Mouse (Mus musculus) MEL (cell line): ENCODE measurements around the gene Smarcd2. TPM values are rescaled to one million over a fixed set of nuclear protein-coding genes. Genes with fewer than 3 reads are reported as not detected.

ENCODE experiments used
- DNase-seq: peaks from one replicate; pipeline ENCODE4 v3.0.0; 2011; ENCODE audit warnings: low read depth, low spot score
- H3K27ac ChIP-seq: 2 replicates; pipeline ENCODE4 v1.5.1; 2012; ENCODE audit warnings: low read depth, mild to moderate bottlenecking, control low read depth, low read length, moderate library complexity; ENCODE audit not compliant: control insufficient read depth
- H3K27me3 ChIP-seq, 2 experiments: fragments of 150-350 bp in 1 of 2; sonication (generic) in 1 of 2; 2 replicates each; pipeline ENCODE4 v1.6.1; 2012; ENCODE audit warnings: low read length in 2 of 2, mild to moderate bottlenecking in 2 of 2, improper control_type of control experiment in 1 of 2, moderate library complexity in 1 of 2; ENCODE audit not compliant: insufficient read depth in 2 of 2, control insufficient read depth in 1 of 2
- H3K36me3 ChIP-seq, 2 experiments: 2 replicates each; pipeline ENCODE4 v1.6.1; 2012 to 2014; ENCODE audit warnings: low read length in 2 of 2, improper control_type of control experiment in 1 of 2, inconsistent platforms in 1 of 2, mild to moderate bottlenecking in 1 of 2; ENCODE audit not compliant: insufficient read depth in 2 of 2, control insufficient read depth in 1 of 2
- H3K4me1 ChIP-seq, 2 experiments: fragments of 150-350 bp in 1 of 2; sonication (generic) in 1 of 2; 2 replicates each; pipeline ENCODE4 v1.6.1; 2012; ENCODE audit warnings: low read length in 2 of 2, improper control_type of control experiment in 1 of 2, mild to moderate bottlenecking in 1 of 2; ENCODE audit not compliant: insufficient read depth in 2 of 2, control insufficient read depth in 1 of 2
- H3K4me3 ChIP-seq, 2 experiments: fragments of 150-350 bp in 1 of 2; sonication (generic) in 1 of 2; 2 replicates each; pipeline ENCODE4 v1.5.1; 2012; ENCODE audit warnings: low read depth in 2 of 2, low read length in 2 of 2, mild to moderate bottlenecking in 2 of 2, moderate library complexity in 2 of 2, control low read depth in 1 of 2, improper control_type of control experiment in 1 of 2; ENCODE audit not compliant: control insufficient read depth in 1 of 2, insufficient read depth in 1 of 2
- H3K79me2 ChIP-seq: 2 replicates; pipeline ENCODE4 v1.6.1; 2012; ENCODE audit warnings: mild to moderate bottlenecking, low read length, moderate library complexity; ENCODE audit not compliant: control insufficient read depth, poor library complexity, insufficient read depth
- H3K9ac ChIP-seq: 2 replicates; pipeline ENCODE4 v1.6.1; 2012; ENCODE audit warnings: low read depth, mild to moderate bottlenecking, control low read depth, low read length, moderate library complexity; ENCODE audit not compliant: control insufficient read depth, poor library complexity, severe bottlenecking
- H3K9me3 ChIP-seq: fragments of 150-350 bp; sonication (generic); replicated peaks from 2 replicates; pipeline ENCODE4 v1.6.1; 2012; ENCODE audit warnings: mild to moderate bottlenecking, low read length, improper control_type of control experiment, moderate library complexity; ENCODE audit not compliant: insufficient read depth
- BHLHE40 ChIP-seq: IDR thresholded peaks from 2 replicates; pipeline ENCODE4 v1.6.1; 2012; ENCODE audit warnings: low read depth, mild to moderate bottlenecking, inconsistent platforms, low read length, improper control_type of control experiment, borderline replicate concordance
- CHD1 ChIP-seq: IDR thresholded peaks from 2 replicates; pipeline ENCODE4 v1.6.1; 2012; ENCODE audit warnings: low read depth, mild to moderate bottlenecking, inconsistent platforms, low read length, improper control_type of control experiment
- CHD2 ChIP-seq: IDR thresholded peaks from 2 replicates; pipeline ENCODE4 v1.6.1; 2011; ENCODE audit warnings: low read length, improper control_type of control experiment
- E2F4 ChIP-seq: IDR thresholded peaks from 2 replicates; pipeline ENCODE4 v1.6.1; 2011; ENCODE audit warnings: low read depth, low read length, improper control_type of control experiment, borderline replicate concordance
- ETS1 ChIP-seq: IDR thresholded peaks from 2 replicates; pipeline ENCODE4 v1.6.1; 2012; ENCODE audit warnings: low read depth, mild to moderate bottlenecking, inconsistent platforms, low read length, improper control_type of control experiment, moderate library complexity
- MAFK ChIP-seq: IDR thresholded peaks from 2 replicates; pipeline ENCODE4 v1.6.1; 2011; ENCODE audit warnings: low read depth, mild to moderate bottlenecking, low read length, improper control_type of control experiment, borderline replicate concordance
- MAX ChIP-seq: IDR thresholded peaks from 2 replicates; pipeline ENCODE4 v1.6.1; 2011; ENCODE audit warnings: low read length, improper control_type of control experiment
- MAZ ChIP-seq: IDR thresholded peaks from 2 replicates; pipeline ENCODE4 v1.6.1; 2012; ENCODE audit warnings: low read depth, mild to moderate bottlenecking, inconsistent platforms, low read length, improper control_type of control experiment
- MYB ChIP-seq: IDR thresholded peaks from 2 replicates; pipeline ENCODE4 v1.6.1; 2011; ENCODE audit warnings: mild to moderate bottlenecking, low read depth, low read length, improper control_type of control experiment
- NELFE ChIP-seq: IDR thresholded peaks from 2 replicates; pipeline ENCODE4 v1.6.1; 2011; ENCODE audit warnings: low read depth, low read length, improper control_type of control experiment
- NRF1 ChIP-seq: IDR thresholded peaks from 2 replicates; pipeline ENCODE4 v1.6.1; 2014; ENCODE audit warnings: low read depth, mild to moderate bottlenecking, inconsistent platforms, low read length, improper control_type of control experiment, moderate library complexity; ENCODE audit not compliant: poor library complexity, insufficient read depth, severe bottlenecking
- POLR2A ChIP-seq, 2 experiments: IDR thresholded peaks; 2 replicates each; pipeline ENCODE4 v1.6.1; 2011 to 2012; ENCODE audit warnings: low read length in 2 of 2, mild to moderate bottlenecking in 2 of 2, control low read depth in 1 of 2, improper control_type of control experiment in 1 of 2, low read depth in 1 of 2, moderate library complexity in 1 of 2; ENCODE audit not compliant: control insufficient read depth in 1 of 2, insufficient read depth in 1 of 2, poor library complexity in 1 of 2
- RCOR1 ChIP-seq: IDR thresholded peaks from 2 replicates; pipeline ENCODE4 v1.6.1; 2012; ENCODE audit warnings: low read depth, mild to moderate bottlenecking, inconsistent platforms, low read length, improper control_type of control experiment
- SMC3 ChIP-seq: IDR thresholded peaks from 2 replicates; pipeline ENCODE4 v1.6.1; 2011; ENCODE audit warnings: low read depth, low read length, improper control_type of control experiment
- TCF12 ChIP-seq: IDR thresholded peaks from 2 replicates; pipeline ENCODE4 v1.6.1; 2014; ENCODE audit warnings: low read depth, mild to moderate bottlenecking, inconsistent platforms, low read length, improper control_type of control experiment, moderate library complexity
- USF2 ChIP-seq, 2 experiments: IDR thresholded peaks; 2 replicates each; pipeline ENCODE4 v1.6.1; 2011 to 2012; ENCODE audit warnings: improper control_type of control experiment in 2 of 2, low read length in 2 of 2, borderline replicate concordance in 1 of 2, inconsistent platforms in 1 of 2, low read depth in 1 of 2, mild to moderate bottlenecking in 1 of 2; ENCODE audit not compliant: insufficient read depth in 1 of 2
- ZMIZ1 ChIP-seq: IDR thresholded peaks from 2 replicates; pipeline ENCODE4 v1.6.1; 2012; ENCODE audit warnings: low read depth, mild to moderate bottlenecking, inconsistent platforms, low read length, improper control_type of control experiment, moderate library complexity
- ZNF384 ChIP-seq: IDR thresholded peaks from 2 replicates; pipeline ENCODE4 v1.6.1; 2012; ENCODE audit warnings: low read depth, mild to moderate bottlenecking, inconsistent platforms, low read length, improper control_type of control experiment
- polyA plus RNA-seq, 2 experiments: library from polyadenylated mRNA; stranded (reverse) in 1 of 2; unstranded in 1 of 2; fragments of >175 nt in 1 of 2; fragments of >200 nt in 1 of 2; gene quantifications; 2 replicates each; pipeline versions ENCODE4 v1.2.1 to v1.2.4; 2012; ENCODE audit warnings: low replicate concordance in 2 of 2, low read depth in 1 of 2; ENCODE audit not compliant: insufficient read length in 2 of 2, insufficient read depth in 1 of 2, missing spikeins in 1 of 2
- total RNA-seq: library from RNA; depleted of rRNA; stranded (reverse); fragments of 300-350 nt; gene quantifications from 2 replicates; pipeline ENCODE4 v1.2.3, GENCODE M21; 2012

The Smarcd2 gene
- total and polyA plus RNA-seq, 3 experiments, result 123 to 131 TPM; not detected in 1

DNA sequence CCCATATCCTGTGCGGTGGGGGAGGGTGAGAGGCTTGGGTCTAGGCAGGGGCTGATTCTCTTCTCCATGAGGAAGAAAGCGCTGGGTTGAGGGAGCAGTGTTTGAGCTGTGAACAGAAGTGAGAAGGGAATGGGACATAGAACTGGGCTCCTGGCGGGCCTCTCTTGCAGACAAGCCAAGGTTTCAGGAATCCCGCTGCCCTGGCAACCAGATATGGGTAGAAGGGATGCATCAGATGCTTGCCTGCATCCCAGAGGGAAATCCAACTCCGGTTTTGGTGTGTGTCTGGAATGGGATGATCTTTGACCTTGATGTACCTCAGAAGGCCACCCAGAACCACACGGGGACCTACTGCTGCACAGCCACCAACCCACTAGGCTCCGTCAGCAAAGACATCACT, 13.4 kb upstream of the Smarcd2 start:
- DNase-seq, result no peak
- no peak overlapping the region for H3K9ac ChIP-seq
- H3K4me3 ChIP-seq, result no peak overlapping the region
- H3K36me3 ChIP-seq, result no peaks in the 10 kb centered on the region
- H3K27ac ChIP-seq, result no peak overlapping the region
- H3K4me1 ChIP-seq, result no peaks in the 10 kb centered on the region
- H3K27me3 ChIP-seq, result no peaks in the 10 kb centered on the region
- H3K79me2 ChIP-seq, result no peaks in the 10 kb centered on the region
- H3K9me3 ChIP-seq, result no peaks in the 10 kb centered on the region
- TF ChIP-seq NELFE, result no peak
- no peak for TF ChIP-seq CHD2
- TF ChIP-seq ZMIZ1, result no peak
- TF ChIP-seq ZNF384, result no peak
- no peak for TF ChIP-seq USF2 (IDR thresholded peaks at IDR 0.05; ENCODE audit: borderline replicate concordance in 1 of 2, insufficient read depth in 1 of 2, low read depth in 1 of 2, low read length in 2 of 2)
- no peak for TF ChIP-seq BHLHE40
- no peak for TF ChIP-seq SMC3
- TF ChIP-seq MYB, result no peak
- TF ChIP-seq TCF12, result no peak
- no peak for TF ChIP-seq ETS1
- no peak for TF ChIP-seq RCOR1
- TF ChIP-seq NRF1, result no peak
- TF ChIP-seq MAZ, result no peak
- TF ChIP-seq CHD1, result no peak
- no peak for TF ChIP-seq MAFK
- TF ChIP-seq POLR2A (IDR thresholded peaks at IDR 0.05; ENCODE audit: control insufficient read depth in 1 of 2, insufficient read depth in 1 of 2, low read depth in 1 of 2, low read length in 2 of 2, poor library complexity in 1 of 2), result no peak
- TF ChIP-seq E2F4, result no peak

- H3K9ac ChIP-seq, result no peak overlapping the region
- no peak for DNase-seq
- H3K27me3 ChIP-seq, result no peaks in the 10 kb centered on the region
Measured at GRCm38 (mm10) chr11:106284126-106284525, 11.4 kb upstream of the Smarcd2 start.

More at GRCm38 (mm10) chr11:106284126-106284525, 11.4 kb upstream of the Smarcd2 start:
- Histone ChIP-seq H3K36me3 (no peaks in the 10 kb centered on the region), H3K4me3 (no peak overlapping the region), H3K9me3 (no peaks in the 10 kb centered on the region), H3K79me2 (no peaks in the 10 kb centered on the region), H3K4me1 (no peaks in the 10 kb centered on the region), H3K27ac (no peak overlapping the region)
- no peak for TF ChIP-seq MAX
- no peak for TF ChIP-seq POLR2A (IDR thresholded peaks at IDR 0.05; ENCODE audit: control insufficient read depth in 1 of 2, insufficient read depth in 1 of 2, low read depth in 1 of 2, low read length in 2 of 2, poor library complexity in 1 of 2)
